Mouse (Mus musculus) hindbrain, embryonic 15.5 days (tissue): ENCODE measurements at regions not wholly inside any gene's neighbourhood (a gene's known extent, or its start where the extent isn't known, plus 50 kb on each side); places are given as distances from the start of the nearest gene placed in this dataset.

ENCODE experiments used
- ATAC-seq: fragments of 200-750 bp; cut with Nextera tagmentation; 2 replicates; pipeline ENCODE4 v1.8.0; 2017; ENCODE audit warnings: low read depth, moderate number of reproducible peaks, moderate TSS enrichment; ENCODE audit not compliant: low FRiP score
- H3K27ac ChIP-seq: fragments of 300-500 bp; sonication (generic); replicated peaks from 2 replicates; pipeline ENCODE4 v1.5.1; 2015; ENCODE audit warnings: mild to moderate bottlenecking, inconsistent platforms
- H3K27me3 ChIP-seq: fragments of 300-500 bp; sonication (generic); 2 replicates; pipeline ENCODE4 v1.6.1; 2015; ENCODE audit warnings: control low read depth, inconsistent platforms
- H3K36me3 ChIP-seq: fragments of 300-500 bp; sonication (generic); 2 replicates; pipeline ENCODE4 v1.6.1; 2015; ENCODE audit warnings: control low read depth, inconsistent platforms
- H3K4me1 ChIP-seq: fragments of 300-500 bp; sonication (generic); replicated peaks from 2 replicates; pipeline ENCODE4 v1.6.1; 2015; ENCODE audit warnings: control low read depth, inconsistent platforms
- H3K4me2 ChIP-seq: fragments of 300-500 bp; sonication (generic); 2 replicates; pipeline ENCODE4 v1.6.1; 2015; ENCODE audit warnings: moderate library complexity, mild to moderate bottlenecking, inconsistent platforms
- H3K4me3 ChIP-seq: fragments of 300-500 bp; sonication (generic); 2 replicates; pipeline ENCODE4 v1.5.1; 2015; ENCODE audit warnings: mild to moderate bottlenecking, inconsistent platforms
- H3K9ac ChIP-seq: fragments of 300-500 bp; sonication (generic); 2 replicates; pipeline ENCODE4 v1.6.1; 2015; ENCODE audit warnings: inconsistent platforms
- H3K9me3 ChIP-seq: fragments of 300-500 bp; sonication (generic); 2 replicates; pipeline ENCODE4 v1.6.1; 2016; ENCODE audit warnings: control low read depth, inconsistent platforms
- WGBS: fragments of 180-500 bp; shearing (Covaris S2); methylation state at CpG from one replicate; pipeline ENCODE4 v1.1.7; 2015; 5-methylcytosine and 5-hydroxymethylcytosine counted together

DNA sequence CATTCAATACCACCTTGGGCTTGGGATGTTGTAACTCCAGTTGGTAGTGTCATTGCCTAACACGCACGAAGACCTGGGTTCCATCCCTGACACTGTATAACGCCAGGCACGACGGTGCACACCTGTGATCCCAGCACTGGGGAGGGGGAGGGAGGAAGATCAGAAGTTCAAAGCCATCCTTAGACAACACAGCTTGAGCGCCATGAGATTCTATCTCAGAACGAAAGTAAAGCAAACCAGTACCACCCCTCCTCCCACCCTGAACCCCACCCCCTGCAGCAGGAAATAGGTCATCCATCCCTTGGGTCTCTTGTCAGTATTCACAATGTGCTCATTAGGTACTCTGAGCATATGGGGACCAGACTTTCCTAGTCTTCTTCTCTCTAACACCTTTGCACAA lies 162.2 kb upstream of the Haao start:
- Histone ChIP-seq H3K4me2 (no peak overlapping the region), H3K9me3 (no peaks in the 10 kb centered on the region), H3K4me1 (peaks cover 7% of the 10 kb centered on the region; the same call in 1 of the 2 replicates), H3K27me3 (no peaks in the 10 kb centered on the region), H3K27ac (peak overlapping the region; percentile 68; the same call in 1 of the 2 replicates), H3K9ac (no peak overlapping the region), H3K36me3 (no peaks in the 10 kb centered on the region), H3K4me3 (no peak overlapping the region)
- no peak for ATAC-seq
- WGBS, result 85% methylated on average over 7 of the region's 7 CpGs

DNA sequence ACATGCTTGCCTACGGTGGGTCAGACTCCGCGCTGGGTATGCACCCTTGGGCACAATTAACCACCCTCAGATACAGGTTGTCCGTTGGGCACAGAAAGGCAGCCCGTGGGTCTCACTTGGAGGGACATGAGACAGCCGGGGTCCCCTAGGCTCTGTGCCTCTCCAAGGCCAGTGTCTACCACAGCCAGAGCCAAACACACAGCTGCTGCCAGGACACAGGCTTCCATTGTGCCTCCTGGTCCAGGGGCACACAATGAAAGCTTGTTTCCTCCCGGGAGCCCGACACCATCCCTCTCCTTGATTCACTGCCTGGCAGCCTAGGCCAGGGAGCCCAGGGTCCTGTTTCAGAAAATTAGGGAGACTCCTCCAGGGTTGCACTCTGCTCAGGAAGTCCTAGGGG lies 161.4 kb upstream of the Haao start:
- H3K27me3 ChIP-seq, result no peaks in the 10 kb centered on the region
- no peak overlapping the region for H3K4me3 ChIP-seq
- no peaks in the 10 kb centered on the region for H3K36me3 ChIP-seq
- H3K9ac ChIP-seq, result no peak overlapping the region
- peak overlapping the region; percentile 68 for H3K27ac ChIP-seq
- H3K4me2 ChIP-seq, result no peak overlapping the region
- 50% methylated on average over 8 of the region's 8 CpGs for WGBS
- ATAC-seq, result peak; percentile 86
- H3K4me1 ChIP-seq, result peaks cover 9% of the 10 kb centered on the region; the same call in 1 of the 2 replicates
- H3K9me3 ChIP-seq, result no peaks in the 10 kb centered on the region

DNA sequence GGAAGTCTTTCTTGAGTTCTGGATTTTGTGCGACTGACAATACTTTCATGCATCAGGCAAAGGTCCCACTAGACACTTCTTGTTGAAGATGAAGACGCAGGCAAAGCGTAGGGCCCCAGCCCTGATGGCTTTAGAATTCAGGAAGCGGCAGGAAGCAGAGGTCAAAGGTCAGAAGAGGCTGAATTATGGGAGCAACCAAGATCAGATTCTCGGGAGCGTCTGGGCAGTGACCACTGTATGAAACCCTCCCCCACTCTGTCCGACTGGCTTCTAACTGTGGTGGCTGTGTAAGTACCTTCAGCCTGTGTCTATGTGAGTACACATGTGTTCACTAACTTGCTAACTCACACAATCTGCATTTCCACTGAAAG lies 160.9 kb upstream of the Haao start:
- peak overlapping the region; percentile 68; the same call in 1 of the 2 replicates for H3K27ac ChIP-seq
- no peak for ATAC-seq
- H3K4me2 ChIP-seq, result no peak overlapping the region

DNA sequence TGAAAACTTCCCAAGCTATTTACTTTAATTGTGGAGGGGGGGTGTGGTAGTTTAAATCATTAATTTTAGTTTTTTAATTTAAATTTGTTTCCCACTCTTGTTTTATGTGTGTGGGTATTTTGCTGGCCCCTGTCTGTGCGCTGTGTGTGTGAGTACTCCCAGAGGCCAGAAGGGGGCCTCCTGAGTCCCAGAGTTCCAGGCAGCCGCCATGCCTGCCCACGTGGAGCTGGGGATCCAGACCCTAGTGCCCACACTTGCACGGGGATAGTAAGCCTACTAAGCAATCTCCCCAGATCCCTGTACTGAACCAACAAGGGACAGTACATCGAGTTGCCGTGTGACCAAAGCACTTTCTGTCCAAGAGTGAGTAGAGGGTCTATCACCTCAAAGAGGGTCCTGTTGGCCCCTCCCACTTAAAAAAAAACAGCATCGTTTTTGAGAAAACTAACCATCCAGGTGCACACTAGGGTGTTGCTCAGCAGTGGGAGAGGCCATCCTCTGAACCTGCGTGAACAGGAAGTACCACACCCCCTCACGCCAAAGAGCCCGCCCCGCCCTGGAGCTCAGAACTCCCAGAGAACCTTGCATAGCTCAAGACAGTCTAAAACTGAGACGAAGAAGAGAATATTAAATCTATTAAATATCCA lies 160.4 kb upstream of the Haao start:
- WGBS, result 92% methylated on average over 12 of the region's 12 CpGs
- no peaks in the 10 kb centered on the region for H3K36me3 ChIP-seq

More for the DNA sequence above, 160.9 kb upstream of the Haao start:
- Histone ChIP-seq H3K9ac (no peak overlapping the region), H3K9me3 (no peaks in the 10 kb centered on the region), H3K36me3 (no peaks in the 10 kb centered on the region), H3K27me3 (no peaks in the 10 kb centered on the region), H3K4me1 (peaks cover 12% of the 10 kb centered on the region; the same call in 1 of the 2 replicates), H3K4me3 (no peak overlapping the region)
- 52% methylated on average over 7 of the region's 7 CpGs for WGBS

DNA sequence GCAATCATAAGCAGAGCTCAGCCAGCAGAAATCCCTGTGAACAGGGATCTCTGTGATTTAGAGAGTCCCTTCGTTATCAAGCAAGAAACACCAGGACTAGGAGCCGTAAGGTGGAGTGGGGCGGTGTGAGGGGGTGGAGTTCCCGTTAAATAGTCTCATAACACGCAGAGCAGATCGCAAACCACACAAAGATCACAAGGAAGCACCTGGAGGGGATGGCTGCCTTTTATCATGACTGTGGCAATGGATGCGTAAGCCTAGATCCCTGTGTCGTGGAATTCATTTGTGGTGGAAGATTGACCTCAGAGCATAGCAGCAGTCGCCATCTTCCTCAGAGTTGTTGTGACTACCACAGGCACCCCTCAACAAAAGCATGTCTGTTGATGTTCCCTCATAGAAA lies 159.0 kb upstream of the Haao start:
- 93% methylated on average over 9 of the region's 9 CpGs for WGBS
- Histone ChIP-seq H3K27ac (no peak overlapping the region), H3K27me3 (no peaks in the 10 kb centered on the region), H3K4me2 (no peak overlapping the region), H3K9ac (no peak overlapping the region), H3K9me3 (no peaks in the 10 kb centered on the region), H3K4me1 (peaks cover 12% of the 10 kb centered on the region; the same call in 1 of the 2 replicates), H3K4me3 (no peak overlapping the region), H3K36me3 (no peaks in the 10 kb centered on the region)
- ATAC-seq, result no peak

More for the DNA sequence above, 160.4 kb upstream of the Haao start:
- no peak overlapping the region for H3K4me2 ChIP-seq
- peaks cover 12% of the 10 kb centered on the region; the same call in 1 of the 2 replicates for H3K4me1 ChIP-seq
- no peaks in the 10 kb centered on the region for H3K9me3 ChIP-seq
- ATAC-seq, result no peak
- no peak overlapping the region for H3K9ac ChIP-seq
- no peaks in the 10 kb centered on the region for H3K27me3 ChIP-seq
- no peak overlapping the region for H3K27ac ChIP-seq
- H3K4me3 ChIP-seq, result no peak overlapping the region

DNA sequence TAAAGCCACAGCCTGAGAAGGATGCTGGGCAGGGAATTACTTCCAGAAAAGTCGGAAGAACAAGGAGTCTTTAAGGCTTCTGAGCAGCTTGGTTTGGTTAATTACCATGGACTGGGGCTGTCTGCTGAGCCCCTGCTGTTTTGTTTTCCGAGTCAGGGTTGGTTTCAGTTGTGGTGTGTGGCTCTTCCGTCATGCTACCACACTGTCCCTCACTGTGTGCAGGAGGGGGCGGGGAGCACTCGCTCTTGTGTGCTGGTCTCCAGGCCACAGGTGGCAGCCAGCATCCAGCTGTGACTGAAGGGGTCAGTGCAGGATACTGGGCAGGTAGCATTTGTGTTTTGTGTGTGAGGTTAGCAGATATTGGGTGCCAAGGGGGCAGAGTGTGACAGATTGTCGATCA lies 156.5 kb upstream of the Haao start:
- Histone ChIP-seq H3K4me1 (peaks cover 8% of the 10 kb centered on the region; the same call in 1 of the 2 replicates), H3K36me3 (no peaks in the 10 kb centered on the region), H3K27me3 (no peaks in the 10 kb centered on the region), H3K4me2 (no peak overlapping the region), H3K4me3 (no peak overlapping the region), H3K9ac (no peak overlapping the region), H3K27ac (no peak overlapping the region), H3K9me3 (no peaks in the 10 kb centered on the region)
- no peak for ATAC-seq
- WGBS, result 33% methylated on average over 6 of the region's 6 CpGs

DNA sequence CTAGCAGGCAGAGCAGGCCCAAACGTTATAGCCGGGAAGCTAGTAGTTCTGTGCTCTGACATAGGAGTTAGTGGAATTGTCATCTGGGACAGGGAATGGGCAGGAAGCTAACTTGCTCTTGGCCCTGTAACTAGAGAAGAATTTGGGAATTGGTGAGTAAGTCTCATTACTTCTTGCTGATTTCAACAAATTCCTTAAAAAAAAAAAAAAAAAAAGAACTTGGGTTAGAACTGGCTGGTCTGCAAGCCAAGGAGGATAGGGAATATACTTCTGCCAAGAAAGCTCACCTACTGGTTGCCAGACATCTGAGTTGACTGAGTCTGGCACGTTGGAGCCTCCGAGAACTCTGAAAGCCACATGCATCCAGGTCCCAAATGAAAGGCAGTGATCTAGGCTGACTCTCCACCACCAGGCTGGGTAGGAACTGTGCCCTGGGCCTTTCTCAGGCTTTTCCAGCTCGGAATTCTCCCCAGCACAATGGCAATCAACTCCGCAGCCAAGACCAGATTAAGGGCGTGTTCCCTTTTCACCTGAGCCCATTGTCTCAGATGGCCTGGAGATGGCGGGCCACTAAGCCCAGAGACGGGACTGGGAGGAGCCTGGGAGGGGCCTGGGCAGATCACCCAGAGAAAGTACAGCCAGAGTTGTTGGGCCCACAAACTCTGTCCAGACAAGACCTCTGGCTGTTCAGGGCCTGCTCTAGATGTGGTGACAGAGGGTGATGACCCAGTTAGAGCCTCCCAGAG lies 155.9 kb upstream of the Haao start:
- H3K4me3 ChIP-seq, result no peak overlapping the region
- no peak for ATAC-seq
- H3K27me3 ChIP-seq, result no peaks in the 10 kb centered on the region
- 0 out of 2 replicates have a peak, but pooled peaks cover 5% of the 10 kb centered on the region for H3K4me1 ChIP-seq
- H3K36me3 ChIP-seq, result no peaks in the 10 kb centered on the region
- no peak overlapping the region for H3K4me2 ChIP-seq
- no peak overlapping the region for H3K27ac ChIP-seq
- WGBS, result 42% methylated on average over 9 of the region's 9 CpGs
- H3K9ac ChIP-seq, result no peak overlapping the region
- no peaks in the 10 kb centered on the region for H3K9me3 ChIP-seq

DNA sequence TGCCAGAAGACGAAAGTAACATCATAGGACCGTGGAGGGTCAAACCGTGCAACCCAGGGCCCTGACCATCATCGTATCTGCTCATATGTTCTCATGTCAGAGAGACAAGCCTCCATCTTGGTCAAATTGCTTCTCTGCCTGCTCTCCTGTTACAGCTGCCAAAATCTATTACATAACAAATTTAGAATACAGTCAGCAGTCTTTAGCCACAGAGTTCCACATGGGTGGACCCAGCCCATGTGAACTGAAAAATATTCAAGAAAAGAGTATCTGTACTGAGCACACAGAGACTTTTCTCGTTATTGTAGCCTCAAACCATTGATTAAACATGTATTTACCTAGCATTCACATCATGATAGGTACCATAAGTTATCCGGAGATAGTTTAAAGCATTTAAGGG lies 155.2 kb upstream of the Haao start:
- H3K4me1 ChIP-seq, result 0 out of 2 replicates have a peak, but pooled peaks cover 5% of the 10 kb centered on the region
- no peak overlapping the region for H3K4me3 ChIP-seq
- H3K9me3 ChIP-seq, result no peaks in the 10 kb centered on the region
- ATAC-seq, result no peak
- no peak overlapping the region for H3K4me2 ChIP-seq
- H3K27ac ChIP-seq, result no peak overlapping the region
- H3K36me3 ChIP-seq, result no peaks in the 10 kb centered on the region
- no peak overlapping the region for H3K9ac ChIP-seq
- H3K27me3 ChIP-seq, result no peaks in the 10 kb centered on the region
- WGBS, result 95% methylated on average over 6 of the region's 6 CpGs

DNA sequence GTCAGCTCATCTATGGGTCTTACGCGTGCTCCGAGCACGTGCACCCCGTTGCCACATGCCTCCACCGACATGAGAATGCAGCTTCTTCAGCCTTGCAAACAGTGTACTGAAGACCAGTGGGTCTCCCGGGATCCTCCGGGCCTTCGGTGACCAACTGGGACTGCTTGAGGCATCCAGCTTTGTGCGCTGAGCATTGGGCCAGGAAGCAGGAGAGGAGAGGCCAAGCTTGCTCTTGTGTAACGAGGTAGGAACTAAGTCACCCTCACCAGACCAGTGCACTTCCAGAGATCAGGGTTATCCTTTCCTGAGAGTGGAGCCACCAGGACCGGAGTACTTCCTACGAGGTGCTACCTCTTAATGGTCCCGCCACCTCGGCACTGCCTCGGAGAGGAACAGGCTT lies 154.6 kb upstream of the Haao start:
- Histone ChIP-seq H3K27ac (no peak overlapping the region), H3K36me3 (no peaks in the 10 kb centered on the region), H3K9me3 (no peaks in the 10 kb centered on the region), H3K27me3 (no peaks in the 10 kb centered on the region), H3K4me2 (no peak overlapping the region), H3K4me3 (no peak overlapping the region), H3K4me1 (0 out of 2 replicates have a peak, but pooled peaks cover 5% of the 10 kb centered on the region), H3K9ac (no peak overlapping the region)
- ATAC-seq, result no peak
- 97% methylated on average over 16 of the region's 16 CpGs for WGBS

DNA sequence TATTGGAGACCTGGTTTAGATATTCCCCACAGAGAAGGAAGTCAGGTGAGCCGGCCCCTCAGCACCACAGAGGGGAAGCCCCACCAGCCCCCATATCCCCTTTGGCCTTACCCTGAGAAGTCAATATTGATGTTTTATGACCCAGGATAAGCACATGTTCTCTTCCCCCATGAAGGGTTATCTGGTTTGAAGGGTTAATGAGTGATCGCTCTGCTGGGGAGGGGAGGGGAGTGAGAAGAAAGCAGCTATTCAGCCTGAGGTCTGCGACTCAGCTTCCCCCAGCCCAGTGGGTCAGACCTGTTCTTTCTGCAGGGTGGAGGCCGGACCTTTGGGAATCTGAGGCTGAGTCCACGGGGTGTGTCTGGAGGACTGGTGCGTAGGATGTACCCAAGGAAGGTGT lies 152.4 kb upstream of the Haao start:
- Histone ChIP-seq H3K9ac (no peak overlapping the region), H3K9me3 (no peaks in the 10 kb centered on the region), H3K36me3 (no peaks in the 10 kb centered on the region), H3K27me3 (no peaks in the 10 kb centered on the region), H3K4me3 (no peak overlapping the region), H3K4me2 (no peak overlapping the region), H3K4me1 (0 out of 2 replicates have a peak, but pooled peaks cover 5% of the 10 kb centered on the region), H3K27ac (no peak overlapping the region)
- WGBS, result 61% methylated on average over 6 of the region's 6 CpGs
- ATAC-seq, result no peak

DNA sequence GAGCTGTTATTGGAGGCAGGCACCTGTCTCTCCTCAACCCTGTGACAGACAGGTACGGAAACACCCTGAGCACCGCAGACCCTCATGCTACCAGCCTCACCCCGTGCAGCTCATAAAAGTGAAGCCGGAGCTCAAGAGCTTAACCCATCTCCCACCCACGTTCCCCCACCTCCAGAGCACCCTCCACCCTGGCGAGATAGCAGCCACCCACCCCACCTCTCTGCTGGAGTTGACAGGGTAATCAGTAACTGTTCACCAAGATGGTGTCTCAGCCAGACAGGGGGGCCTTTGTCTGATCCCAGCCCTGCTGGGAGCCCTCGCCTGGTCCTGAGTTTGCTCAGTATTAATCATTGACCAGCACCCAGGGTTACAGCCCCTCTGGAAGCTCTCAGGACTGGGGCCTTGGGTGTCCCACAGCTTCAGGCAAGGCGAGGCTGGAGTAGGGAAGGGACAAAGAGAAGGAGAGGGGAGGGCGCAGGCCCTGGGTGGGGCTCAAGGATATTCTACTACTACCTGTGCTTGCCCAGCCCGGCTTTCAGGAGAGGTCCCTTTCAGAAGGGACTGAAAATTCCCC lies 151.3 kb upstream of the Haao start:
- WGBS, result 77% methylated on average over 10 of the region's 10 CpGs
- Histone ChIP-seq H3K27me3 (no peaks in the 10 kb centered on the region), H3K4me2 (no peak overlapping the region), H3K9ac (no peak overlapping the region), H3K4me1 (0 out of 2 replicates have a peak, but pooled peaks cover 2% of the 10 kb centered on the region), H3K36me3 (no peaks in the 10 kb centered on the region), H3K4me3 (no peak overlapping the region), H3K27ac (no peak overlapping the region), H3K9me3 (no peaks in the 10 kb centered on the region)
- no peak for ATAC-seq

DNA sequence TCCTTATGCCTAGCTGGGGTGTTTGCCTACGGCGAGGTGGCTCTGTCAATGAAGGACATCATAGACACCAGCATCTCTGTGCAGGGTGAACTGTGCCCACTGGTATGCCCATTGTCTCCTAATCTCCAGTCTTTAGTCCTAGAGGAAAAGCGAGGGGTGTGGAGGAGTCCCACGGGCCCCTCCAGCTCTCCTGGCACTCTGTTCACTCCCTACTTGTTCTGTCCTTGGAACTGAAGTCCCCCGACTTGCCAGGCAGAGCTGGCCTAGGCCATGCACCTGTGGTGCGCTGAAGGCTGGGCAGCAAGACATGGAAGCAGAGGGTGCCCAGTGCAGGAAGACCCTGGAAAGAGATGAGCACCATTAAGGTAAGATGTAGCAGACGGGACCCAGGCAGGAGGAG lies 150.6 kb upstream of the Haao start:
- 95% methylated on average over 7 of the region's 7 CpGs for WGBS

More for the DNA sequence above, 150.6 kb upstream of the Haao start:
- no peak overlapping the region for H3K9ac ChIP-seq
- H3K36me3 ChIP-seq, result no peaks in the 10 kb centered on the region
- no peaks in the 10 kb centered on the region for H3K9me3 ChIP-seq
- no peak overlapping the region for H3K4me2 ChIP-seq
- H3K4me1 ChIP-seq, result no peaks in the 10 kb centered on the region
- H3K4me3 ChIP-seq, result no peak overlapping the region
- H3K27ac ChIP-seq, result no peak overlapping the region
- no peak for ATAC-seq
- no peaks in the 10 kb centered on the region for H3K27me3 ChIP-seq
